Mouse (Mus musculus) embryonic facial prominence, embryonic 10.5 days (tissue): Measurements from ENCODE around the gene Dvl1. TPM values are rescaled to one million over a fixed set of nuclear protein-coding genes. Genes with fewer than 3 reads are reported as not detected.

ENCODE experiments used
- DNase-seq: peaks from one replicate; pipeline ENCODE4 v3.0.0-alpha.2; 2017; ENCODE audit warnings: low spot score
- H3K27ac ChIP-seq: fragments of 300-500 bp; sonication (generic); replicated peaks from 2 replicates; pipeline ENCODE4 v1.5.1; 2016; ENCODE audit warnings: mild to moderate bottlenecking
- H3K27me3 ChIP-seq: fragments of 300-500 bp; sonication (generic); replicated peaks from 2 replicates; pipeline ENCODE4 v1.6.1; 2016; ENCODE audit warnings: low read depth, mild to moderate bottlenecking; ENCODE audit not compliant: poor library complexity, severe bottlenecking
- H3K36me3 ChIP-seq: fragments of 300-500 bp; sonication (generic); replicated peaks from 2 replicates; pipeline ENCODE4 v1.6.1; 2016; ENCODE audit warnings: mild to moderate bottlenecking, moderate library complexity
- H3K4me1 ChIP-seq: fragments of 300-500 bp; sonication (generic); 2 replicates; pipeline ENCODE4 v1.6.1; 2016
- H3K4me3 ChIP-seq: fragments of 300-500 bp; sonication (generic); 2 replicates; pipeline ENCODE4 v1.5.1; 2016; ENCODE audit warnings: mild to moderate bottlenecking, moderate library complexity
- H3K9me3 ChIP-seq: fragments of 300-500 bp; sonication (generic); 2 replicates; pipeline ENCODE4 v1.6.1; 2016; ENCODE audit warnings: mild to moderate bottlenecking
- WGBS: fragments of 180-500 bp; shearing (Covaris S2); methylation state at CpG from one replicate; pipeline ENCODE4 v1.1.7; 2016; 5-methylcytosine and 5-hydroxymethylcytosine counted together
- polyA plus RNA-seq: library from polyadenylated mRNA; unstranded; fragments of >200 nt; fragmentation: Nextera tagmentation; extraction: Ambion mirVana; gene quantifications from 2 replicates; pipeline ENCODE4 v1.2.1, GENCODE M21; 2016

Gene Dvl1
- polyA plus RNA-seq, 1 experiment from 2014 or later: 4.3 TPM

DNA sequence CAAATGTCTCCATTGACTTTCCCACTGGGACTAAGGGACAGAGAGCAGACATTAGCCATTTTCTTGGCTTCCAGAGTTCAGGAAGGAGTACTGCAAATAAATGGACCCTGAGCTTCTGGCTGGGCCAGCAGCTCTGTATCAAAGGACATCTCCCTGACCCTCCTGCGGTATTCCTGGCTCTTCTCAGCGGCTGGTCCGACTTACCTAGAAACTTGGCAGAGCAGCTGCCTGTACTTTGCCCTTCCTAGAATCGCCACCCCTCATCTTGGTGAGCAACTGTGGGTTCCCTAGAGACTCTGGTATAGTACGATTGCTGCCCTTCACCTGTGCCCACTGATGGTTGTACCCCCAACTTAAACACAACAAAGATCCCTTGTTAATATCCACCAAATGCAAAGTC lies 4.0 kb upstream of the Dvl1 start:
- Histone ChIP-seq H3K27me3 (peaks cover 28% of the 10 kb centered on the region), H3K36me3 (peaks cover 26% of the 10 kb centered on the region), H3K4me3 (no peak overlapping the region), H3K27ac (no peak overlapping the region), H3K9me3 (no peaks in the 10 kb centered on the region), H3K4me1 (peaks cover 51% of the 10 kb centered on the region)
- DNase-seq: no peak
- 91% methylated on average over 5 of the region's 5 CpGs for WGBS

DNA sequence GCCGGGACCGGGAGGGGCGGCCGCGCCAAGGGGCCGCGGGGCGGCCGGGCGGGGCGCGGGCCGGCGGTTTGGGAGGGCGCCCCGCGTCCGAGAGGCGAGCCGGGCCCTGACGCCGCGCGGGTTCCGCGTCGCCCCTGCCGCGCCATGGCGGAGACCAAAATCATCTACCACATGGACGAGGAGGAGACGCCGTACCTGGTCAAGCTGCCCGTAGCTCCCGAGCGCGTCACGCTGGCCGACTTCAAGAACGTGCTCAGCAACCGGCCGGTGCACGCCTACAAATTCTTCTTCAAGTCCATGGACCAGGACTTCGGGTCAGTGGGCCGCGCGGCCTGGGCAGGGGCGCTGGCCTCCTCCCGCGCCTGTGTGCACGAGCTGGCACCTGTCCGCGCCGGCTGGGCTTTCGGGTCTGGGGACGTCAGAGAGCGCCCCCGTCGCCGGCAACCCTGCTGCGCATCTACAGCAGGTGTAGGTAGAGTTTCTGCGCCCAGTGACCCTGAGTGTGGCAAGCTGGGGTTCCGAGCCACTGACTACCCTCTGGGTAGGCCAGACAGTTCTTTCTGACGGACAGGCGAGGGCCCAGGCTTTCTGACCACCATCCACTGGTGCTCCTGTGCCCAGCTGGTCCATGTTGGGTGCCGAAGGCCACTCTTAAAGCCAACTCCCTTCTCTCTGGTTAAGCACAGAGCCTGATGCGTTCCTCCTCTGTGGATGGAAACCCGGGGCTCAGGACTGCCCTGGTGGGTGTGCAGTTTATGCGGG lies 570 bp downstream of the Dvl1 start:
- Histone ChIP-seq H3K9me3 (no peaks in the 10 kb centered on the region), H3K36me3 (peaks cover 18% of the 10 kb centered on the region), H3K4me3 (peak overlapping the region; percentile 87), H3K4me1 (peaks cover 33% of the 10 kb centered on the region), H3K27me3 (peaks cover 6% of the 10 kb centered on the region), H3K27ac (peak overlapping the region; percentile 83)
- peak; percentile 69 for DNase-seq
- WGBS: 2% methylated on average over 69 of the region's 69 CpGs

DNA sequence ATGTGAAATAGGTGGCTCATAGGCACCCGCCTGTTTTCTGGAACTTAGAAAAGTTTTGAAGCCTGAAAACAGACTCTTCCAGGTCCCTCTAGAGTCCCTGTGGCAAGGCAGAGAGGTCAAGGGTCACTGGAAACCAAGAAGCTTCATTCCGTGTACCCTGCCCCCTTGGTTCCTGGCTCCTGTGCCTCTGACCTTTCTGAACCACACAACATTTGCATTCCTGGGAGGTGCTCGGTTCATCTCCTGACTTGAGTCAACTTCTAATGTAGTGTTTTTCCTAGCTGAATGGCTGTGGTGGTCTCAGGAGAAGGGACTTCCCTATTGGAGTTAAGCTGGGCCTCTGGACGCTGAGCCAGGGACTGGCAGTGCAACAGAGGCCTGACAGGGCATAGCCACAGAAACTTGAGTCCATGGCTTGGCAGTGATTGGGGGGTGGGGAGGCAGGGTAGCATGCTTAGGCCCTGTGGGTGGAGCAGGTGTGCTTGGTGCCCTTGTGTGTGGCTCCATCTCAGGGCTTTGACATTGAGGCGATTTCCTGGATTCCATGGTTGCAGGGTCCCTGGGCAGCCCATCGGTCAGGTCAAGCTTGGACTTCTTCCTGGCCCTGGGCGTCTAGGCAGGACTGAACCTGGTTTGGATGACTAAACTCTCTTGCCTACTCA lies 1.4 kb downstream of the Dvl1 start:
- WGBS: 51% methylated on average over 7 of the region's 7 CpGs
- DNase-seq: no peak
- H3K27me3 ChIP-seq: no peaks in the 10 kb centered on the region
- H3K9me3 ChIP-seq: no peaks in the 10 kb centered on the region
- H3K36me3 ChIP-seq: peaks cover 18% of the 10 kb centered on the region
- peak overlapping the region; percentile 83; the same call in 1 of the 2 replicates for H3K27ac ChIP-seq
- H3K4me3 ChIP-seq: peak overlapping the region; percentile 87
- peaks cover 33% of the 10 kb centered on the region for H3K4me1 ChIP-seq

DNA sequence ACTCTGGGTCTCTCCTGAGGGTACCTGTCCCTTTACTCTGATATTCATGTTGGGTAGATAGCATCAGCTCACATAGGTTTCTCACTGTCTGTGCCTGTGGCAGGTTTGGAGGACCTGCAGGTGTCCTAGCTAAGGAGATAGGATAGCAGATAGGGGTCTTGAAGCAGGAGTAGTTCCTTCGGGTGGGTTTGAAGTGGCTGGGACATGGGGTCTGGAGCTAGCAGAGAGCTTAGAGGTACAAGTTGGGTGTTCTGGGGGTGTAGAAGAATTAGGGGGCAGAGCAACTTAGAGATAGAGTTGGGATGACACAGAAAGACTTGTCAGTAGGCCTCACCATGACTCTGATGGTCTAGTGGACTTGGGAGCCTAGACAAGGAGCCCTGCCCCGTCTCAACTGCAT lies 2.2 kb downstream of the Dvl1 start:
- Histone ChIP-seq H3K4me1 (peaks cover 33% of the 10 kb centered on the region), H3K4me3 (no peak overlapping the region; the same call in 1 of the 2 replicates), H3K36me3 (peaks cover 21% of the 10 kb centered on the region), H3K27ac (no peak overlapping the region), H3K9me3 (no peaks in the 10 kb centered on the region), H3K27me3 (no peaks in the 10 kb centered on the region)
- WGBS: 89% methylated on average over 2 of the region's 2 CpGs
- no peak for DNase-seq

GRCm38 (mm10) chr4:155849792-155850451 lies 2.7 kb downstream of the Dvl1 start:
- Histone ChIP-seq H3K4me1 (peaks cover 33% of the 10 kb centered on the region), H3K27ac (no peak overlapping the region), H3K27me3 (no peaks in the 10 kb centered on the region), H3K4me3 (no peak overlapping the region; the same call in 1 of the 2 replicates), H3K36me3 (peaks cover 26% of the 10 kb centered on the region), H3K9me3 (no peaks in the 10 kb centered on the region)
- whole genome bisulfite sequencing: 91% methylated on average over 3 of the region's 3 CpGs
- no peak for DNase-seq

GRCm38 (mm10) chr4:155851368-155851767 lies 4.2 kb downstream of the Dvl1 start:
- no peak overlapping the region for H3K4me3 ChIP-seq
- peaks cover 40% of the 10 kb centered on the region for H3K36me3 ChIP-seq
- no peaks in the 10 kb centered on the region for H3K27me3 ChIP-seq
- peaks cover 32% of the 10 kb centered on the region for H3K4me1 ChIP-seq
- no peak for DNase-seq
- H3K9me3 ChIP-seq: no peaks in the 10 kb centered on the region
- no peak overlapping the region for H3K27ac ChIP-seq
- WGBS: 92% methylated on average over 3 of the region's 3 CpGs

- H3K9me3 ChIP-seq: no peaks in the 10 kb centered on the region
- peaks cover 26% of the 10 kb centered on the region for H3K4me1 ChIP-seq
- H3K27ac ChIP-seq: no peak overlapping the region
- H3K27me3 ChIP-seq: no peaks in the 10 kb centered on the region
- 84% methylated on average over 2 of the region's 2 CpGs for WGBS
- no peak for DNase-seq
- no peak overlapping the region for H3K4me3 ChIP-seq
- H3K36me3 ChIP-seq: peaks cover 46% of the 10 kb centered on the region
Observed at GRCm38 (mm10) chr4:155851951-155852411, 4.8 kb downstream of the Dvl1 start.

DNA sequence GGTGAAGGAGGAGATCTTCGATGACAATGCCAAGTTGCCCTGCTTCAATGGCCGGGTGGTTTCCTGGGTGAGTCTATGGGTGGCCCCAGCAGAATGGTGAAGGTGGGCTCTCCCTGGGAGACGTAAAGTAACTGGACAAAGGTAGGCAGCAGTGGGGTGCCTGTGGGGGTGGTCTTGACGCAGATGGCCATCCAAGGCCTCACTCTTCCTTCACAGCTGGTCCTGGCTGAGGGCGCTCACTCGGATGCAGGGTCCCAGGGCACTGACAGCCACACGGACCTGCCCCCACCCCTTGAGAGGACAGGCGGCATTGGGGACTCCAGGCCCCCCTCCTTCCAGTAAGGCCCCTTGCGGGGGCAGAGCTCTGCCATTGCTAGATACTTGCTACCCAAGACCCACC lies 6.2 kb downstream of the Dvl1 start:
- H3K36me3 ChIP-seq: peaks cover 61% of the 10 kb centered on the region

DNA sequence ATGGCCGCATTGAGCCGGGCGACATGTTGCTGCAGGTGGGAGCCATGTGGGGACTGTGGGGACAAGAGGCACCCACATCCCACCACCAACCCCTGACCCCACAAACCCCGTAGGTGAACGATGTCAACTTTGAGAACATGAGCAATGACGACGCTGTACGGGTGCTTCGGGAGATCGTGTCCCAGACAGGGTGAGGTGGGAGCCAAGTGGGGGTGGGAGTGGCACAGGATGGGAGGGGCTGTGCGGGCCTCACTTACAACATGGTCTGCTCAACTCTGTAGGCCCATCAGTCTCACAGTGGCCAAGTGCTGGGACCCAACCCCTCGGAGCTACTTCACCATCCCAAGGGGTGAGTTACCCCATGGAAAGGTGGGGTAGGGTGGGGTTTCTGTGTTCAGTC lies 7.8 kb downstream of the Dvl1 start:
- Histone ChIP-seq H3K27ac (no peak overlapping the region), H3K4me3 (no peak overlapping the region), H3K27me3 (no peaks in the 10 kb centered on the region), H3K9me3 (no peaks in the 10 kb centered on the region), H3K4me1 (0 out of 2 replicates have a peak, but pooled peaks cover 3% of the 10 kb centered on the region), H3K36me3 (peaks cover 76% of the 10 kb centered on the region)
- 96% methylated on average over 12 of the region's 12 CpGs for WGBS
- no peak for DNase-seq

More for the DNA sequence above, 6.2 kb downstream of the Dvl1 start:
- 87% methylated on average over 9 of the region's 9 CpGs for WGBS
- Histone ChIP-seq H3K27me3 (no peaks in the 10 kb centered on the region), H3K4me1 (peaks cover 16% of the 10 kb centered on the region), H3K27ac (no peak overlapping the region), H3K9me3 (no peaks in the 10 kb centered on the region), H3K4me3 (no peak overlapping the region)
- no peak for DNase-seq

DNA sequence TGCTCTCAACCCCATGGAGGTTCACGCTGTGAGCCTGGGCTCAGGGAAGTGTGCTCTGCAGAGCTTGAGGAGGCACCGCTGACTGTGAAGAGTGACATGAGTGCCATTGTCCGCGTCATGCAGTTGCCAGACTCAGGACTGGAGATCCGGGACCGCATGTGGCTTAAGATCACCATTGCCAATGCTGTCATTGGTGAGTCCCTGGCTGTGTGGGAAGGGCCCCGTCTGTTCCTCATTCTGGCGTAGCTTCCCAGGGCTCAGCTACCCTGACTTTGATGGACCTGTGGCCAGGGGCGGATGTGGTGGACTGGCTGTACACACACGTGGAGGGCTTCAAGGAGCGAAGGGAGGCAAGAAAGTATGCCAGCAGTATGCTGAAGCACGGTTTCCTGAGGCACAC lies 8.9 kb downstream of the Dvl1 start:
- 0 out of 2 replicates have a peak, but pooled peaks cover 3% of the 10 kb centered on the region for H3K4me1 ChIP-seq
- no peak overlapping the region for H3K4me3 ChIP-seq
- no peaks in the 10 kb centered on the region for H3K9me3 ChIP-seq
- peaks cover 84% of the 10 kb centered on the region for H3K36me3 ChIP-seq
- DNase-seq: no peak
- H3K27ac ChIP-seq: no peak overlapping the region
- WGBS: 91% methylated on average over 12 of the region's 12 CpGs
- no peaks in the 10 kb centered on the region for H3K27me3 ChIP-seq

- no peak overlapping the region for H3K27ac ChIP-seq
- 0 out of 2 replicates have a peak overlapping the region, but pooled peaks have one; percentile 6 for H3K4me3 ChIP-seq
- WGBS: 90% methylated on average over 3 of the region's 3 CpGs
- H3K27me3 ChIP-seq: no peaks in the 10 kb centered on the region
- no peaks in the 10 kb centered on the region for H3K4me1 ChIP-seq
- H3K36me3 ChIP-seq: peaks cover 90% of the 10 kb centered on the region
- DNase-seq: no peak
- H3K9me3 ChIP-seq: no peaks in the 10 kb centered on the region
Observed at GRCm38 (mm10) chr4:155856881-155857280, 9.7 kb downstream of the Dvl1 start.

DNA sequence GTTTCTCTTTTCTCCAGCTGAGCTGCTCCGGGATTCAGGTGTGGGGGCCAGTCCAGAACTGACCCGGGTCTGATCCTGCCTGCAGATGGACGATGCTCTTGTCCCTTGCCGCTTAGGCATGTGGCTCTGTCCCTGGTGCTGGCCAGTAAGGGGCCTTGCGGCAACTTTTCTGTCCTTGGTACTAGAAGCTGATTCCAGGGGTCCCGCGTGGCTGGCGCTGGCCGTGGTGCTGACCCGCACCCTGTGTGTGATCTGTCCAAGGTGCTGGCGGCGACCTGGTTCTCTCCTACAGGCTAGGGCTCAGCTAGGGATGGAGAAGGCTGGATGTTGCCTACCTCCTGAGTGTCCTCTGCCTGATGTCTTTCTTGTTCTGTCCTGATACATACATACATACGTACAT lies 12.1 kb downstream of the Dvl1 start:
- peak; percentile 92 for DNase-seq
- WGBS: 20% methylated on average over 13 of the region's 13 CpGs
- H3K27me3 ChIP-seq: no peaks in the 10 kb centered on the region
- no peaks in the 10 kb centered on the region for H3K4me1 ChIP-seq
- H3K9me3 ChIP-seq: no peaks in the 10 kb centered on the region
- no peak overlapping the region for H3K27ac ChIP-seq
- H3K36me3 ChIP-seq: peaks cover 75% of the 10 kb centered on the region
- no peak overlapping the region for H3K4me3 ChIP-seq
